Mouse (Mus musculus): ENCODE measurements at regions not wholly inside any gene's neighbourhood (a gene's known extent, or its start where the extent isn't known, plus 50 kb on each side); places are given as distances from the start of the nearest gene placed in this dataset.

DNA sequence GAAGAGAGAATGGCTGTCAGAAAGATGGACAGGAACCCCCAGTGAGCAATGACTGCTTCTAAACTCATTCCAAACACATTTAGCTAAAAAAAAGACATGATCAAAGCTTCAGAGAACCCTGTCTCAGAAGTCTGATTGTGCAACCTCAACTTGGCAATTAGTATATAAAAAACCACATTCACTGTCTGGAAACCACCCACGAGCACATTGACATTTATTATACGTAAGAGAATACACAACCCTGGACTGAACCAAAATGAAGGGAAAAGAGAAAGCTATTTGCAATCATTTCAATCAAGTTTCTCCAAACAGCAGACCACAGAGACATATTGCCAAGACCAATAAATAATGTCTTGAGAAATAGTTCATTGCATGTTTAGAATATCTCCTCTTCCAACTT, 820.7 kb upstream of the Adgrl2 start:
- no peak for DNase-seq (ENCODE audit: low spot score in 2 of 2)

DNA sequence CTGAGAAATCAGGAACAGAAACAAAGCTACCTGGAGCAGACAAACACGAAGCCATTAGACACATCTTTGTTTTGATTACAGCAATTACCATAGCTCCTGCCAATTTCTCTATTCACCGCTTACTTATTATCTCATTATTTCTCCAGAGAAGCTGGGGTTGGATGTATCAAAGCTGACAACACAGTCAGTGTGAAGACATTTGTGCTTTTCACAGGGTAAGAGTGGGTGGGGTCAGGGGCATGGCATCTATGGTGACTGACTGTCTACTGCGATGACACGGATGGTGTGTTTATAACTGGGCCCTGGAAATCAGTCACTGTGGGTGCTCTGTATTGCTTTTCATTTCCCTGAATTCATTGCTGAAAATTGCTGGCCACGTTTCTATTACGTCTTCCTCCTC, 815.0 kb upstream of the Adgrl2 start:
- no peak for DNase-seq (ENCODE audit: low spot score in 2 of 2)

DNA sequence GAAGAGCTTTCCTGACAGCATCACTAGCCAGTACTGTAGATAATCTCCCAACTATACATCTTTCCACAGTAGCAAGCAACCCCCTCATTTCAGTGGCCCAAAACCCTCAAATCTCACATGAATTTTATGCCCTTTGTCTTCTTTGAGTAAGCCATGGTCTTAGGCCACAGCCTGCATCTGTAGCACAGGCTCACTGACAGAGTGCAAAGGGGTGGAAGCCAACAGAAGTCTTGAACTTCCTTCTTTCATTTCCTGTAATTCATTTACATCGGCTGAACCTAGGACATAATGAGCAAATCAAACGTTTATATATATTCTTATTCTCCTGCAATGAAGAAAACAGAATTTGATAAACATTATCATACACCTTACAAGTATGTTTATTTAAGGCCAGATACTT, 805.8 kb upstream of the Adgrl2 start:
- DNase-seq (ENCODE audit: low spot score in 2 of 2), result no peak

DNA sequence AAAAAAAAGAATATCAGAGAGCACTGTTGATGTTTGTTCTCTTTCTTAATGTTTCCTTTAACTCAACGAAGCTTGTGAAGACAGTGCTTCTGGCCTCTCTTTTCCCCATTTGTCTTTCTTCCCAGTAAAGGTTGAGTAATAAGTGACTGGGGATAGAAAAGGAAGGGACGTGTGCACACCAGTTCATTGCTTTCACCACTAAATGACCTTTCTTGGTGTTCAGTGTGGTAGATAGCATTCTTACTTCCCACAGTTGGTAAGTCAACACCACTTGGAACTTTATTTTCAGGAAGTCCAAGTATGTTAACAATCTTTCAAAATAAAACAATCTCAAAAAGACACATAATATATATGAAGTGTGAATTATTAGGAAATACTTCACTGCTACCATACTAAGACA, 801.2 kb upstream of the Adgrl2 start:
- no peak for DNase-seq (ENCODE audit: low spot score in 2 of 2)

DNA sequence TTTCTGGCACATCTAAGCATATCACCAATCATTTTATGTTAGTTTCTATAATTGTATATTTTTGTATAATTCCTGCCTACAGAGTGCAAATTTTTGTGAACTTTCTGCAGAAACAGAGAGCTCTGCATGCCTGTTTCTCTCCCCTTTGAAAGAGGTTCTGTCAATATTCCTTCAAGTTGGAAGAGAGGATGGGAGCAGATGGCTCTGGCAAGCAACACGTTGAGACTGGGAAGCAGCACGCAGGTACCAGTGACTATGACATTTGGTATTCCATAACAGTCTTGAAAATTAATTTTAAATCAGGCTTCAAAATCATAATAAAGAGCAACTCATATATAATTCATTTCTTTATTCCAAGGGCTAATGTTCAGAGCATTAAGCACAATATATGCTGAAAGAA, 795.7 kb upstream of the Adgrl2 start:
- DNase-seq (ENCODE audit: low spot score in 2 of 2), result no peak

DNA sequence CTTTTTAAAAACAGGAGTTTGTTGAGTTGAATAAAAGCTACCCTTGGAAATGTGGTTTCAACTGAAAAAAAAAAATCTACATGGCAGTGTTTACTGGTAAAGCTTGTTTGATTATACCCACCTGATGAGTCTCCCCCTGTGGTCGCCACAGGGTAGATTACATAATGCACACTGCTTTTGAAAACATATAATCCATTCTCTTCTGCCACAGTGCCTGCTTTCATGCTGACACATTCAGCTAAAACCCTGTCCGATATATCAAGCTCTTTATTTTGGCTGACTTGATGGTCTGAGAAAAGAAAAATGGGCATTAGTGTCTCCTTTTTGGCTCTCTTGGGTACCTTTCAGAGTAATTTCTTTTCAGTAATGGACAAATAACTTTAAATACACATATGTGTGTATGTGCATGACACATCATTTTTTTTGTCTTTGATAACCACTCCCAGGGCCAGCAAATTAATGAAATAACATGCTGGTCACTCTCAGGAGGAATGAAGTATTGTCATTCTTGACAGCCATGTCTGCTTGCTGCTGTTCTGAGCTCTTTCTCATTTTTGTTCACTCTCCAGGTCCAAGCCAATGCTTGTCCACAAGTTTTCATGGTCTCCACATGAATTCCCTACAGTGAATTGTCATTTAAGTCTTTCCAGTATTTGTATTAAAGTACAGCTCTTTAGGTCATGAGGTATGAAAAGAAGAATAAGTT, 793.7 kb upstream of the Adgrl2 start:
- DNase-seq (ENCODE audit: low spot score in 2 of 2), result no peak

DNA sequence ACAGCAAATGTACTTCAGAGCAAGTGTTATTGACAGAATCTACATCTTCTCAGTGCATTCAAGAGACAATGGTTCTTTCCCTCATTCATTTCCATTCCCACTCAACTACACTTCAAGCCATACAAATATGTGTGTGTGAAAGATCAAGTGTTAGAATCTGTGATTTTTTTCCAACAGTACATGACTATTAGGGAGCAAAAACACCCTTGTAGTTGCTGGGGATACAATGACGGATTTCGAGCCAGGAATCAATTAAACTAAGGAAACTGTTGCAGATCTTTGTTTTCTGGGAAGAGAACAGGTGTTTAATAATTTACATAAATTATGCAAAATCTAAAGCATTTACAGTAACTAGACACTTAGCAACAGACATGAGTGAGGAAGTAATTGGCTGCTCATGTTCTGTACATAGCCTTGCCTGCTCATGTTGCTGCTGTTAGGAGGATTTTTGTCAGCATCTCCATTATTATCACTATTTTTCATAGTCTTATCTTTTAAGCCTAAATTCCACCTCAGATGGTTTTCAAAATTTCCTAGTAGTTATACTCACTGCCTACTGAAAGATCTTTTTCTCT, 777.6 kb upstream of the Adgrl2 start:
- no peak for DNase-seq (ENCODE audit: low spot score in 2 of 2)

DNA sequence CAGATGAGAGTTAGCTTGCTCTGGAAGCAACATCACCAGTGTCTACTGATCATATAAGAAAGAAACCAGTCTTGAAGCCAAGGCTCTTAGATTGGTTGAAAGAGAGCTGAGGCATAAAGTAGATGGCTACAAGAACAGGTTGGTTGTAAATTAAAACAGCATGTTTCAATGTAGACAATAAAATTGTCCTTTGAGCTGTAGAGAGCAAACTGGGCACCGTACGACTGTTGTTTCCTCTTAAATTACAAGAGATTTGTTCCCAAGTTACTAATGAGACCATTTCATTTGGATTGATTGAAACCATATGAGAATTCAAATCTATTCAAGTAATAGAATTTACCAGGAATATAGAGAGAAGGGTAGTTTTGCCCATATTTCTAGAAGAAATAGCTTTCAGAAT, 770.9 kb upstream of the Adgrl2 start:
- no peak for DNase-seq (ENCODE audit: low spot score in 2 of 2)

DNA sequence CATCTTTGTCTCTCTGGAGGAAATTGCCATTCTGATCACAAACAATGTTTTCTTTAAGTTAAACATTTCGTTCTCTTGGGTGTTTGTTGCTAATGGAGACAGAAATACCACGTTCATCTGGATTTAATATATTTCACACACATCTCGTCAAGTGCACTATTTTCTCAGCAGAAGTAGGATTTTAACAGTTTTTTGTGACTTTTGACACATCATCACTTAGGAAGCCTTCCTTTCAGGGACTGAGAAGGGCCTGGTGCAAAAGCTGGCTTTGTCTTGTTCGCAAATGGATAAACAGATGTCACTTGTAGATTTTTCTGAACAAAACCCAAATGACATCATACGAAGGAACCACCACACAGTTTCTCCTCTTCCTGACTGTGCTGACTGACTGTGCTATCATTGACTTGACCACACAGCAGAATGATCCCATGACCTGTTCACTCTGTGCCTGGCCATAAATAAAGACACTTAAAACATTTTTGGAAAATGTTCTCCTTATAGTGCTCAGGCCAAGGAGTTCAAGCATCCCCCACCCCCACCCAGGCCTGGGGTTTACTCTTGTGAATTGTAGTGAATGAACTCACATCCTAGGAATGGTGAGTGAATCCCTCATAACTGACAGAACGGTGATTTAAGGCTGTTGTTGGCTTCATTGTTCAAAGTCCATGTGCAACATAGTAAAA, 767.7 kb upstream of the Adgrl2 start:
- no peak for DNase-seq (ENCODE audit: low spot score in 2 of 2)

DNA sequence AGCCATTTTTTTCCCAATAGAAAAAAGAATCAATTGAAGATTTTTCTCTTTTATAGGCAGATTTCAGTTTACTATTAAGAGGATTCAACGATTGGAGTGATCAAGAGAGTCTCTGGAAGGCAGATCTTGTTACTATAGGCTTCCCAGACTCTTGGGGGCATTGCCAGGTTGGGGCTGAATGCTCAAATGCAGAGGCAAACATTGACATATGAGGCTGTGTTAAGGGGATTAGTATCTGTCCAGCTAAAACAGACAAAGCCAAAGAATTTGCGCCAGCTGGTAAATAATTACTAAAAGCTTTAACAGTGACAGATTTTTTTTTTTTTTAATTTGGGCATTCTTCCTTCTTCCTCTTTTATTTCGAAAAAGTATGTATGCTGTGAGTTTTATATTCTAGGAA, 745.7 kb upstream of the Adgrl2 start:
- no peak for DNase-seq (ENCODE audit: low spot score in 2 of 2)

DNA sequence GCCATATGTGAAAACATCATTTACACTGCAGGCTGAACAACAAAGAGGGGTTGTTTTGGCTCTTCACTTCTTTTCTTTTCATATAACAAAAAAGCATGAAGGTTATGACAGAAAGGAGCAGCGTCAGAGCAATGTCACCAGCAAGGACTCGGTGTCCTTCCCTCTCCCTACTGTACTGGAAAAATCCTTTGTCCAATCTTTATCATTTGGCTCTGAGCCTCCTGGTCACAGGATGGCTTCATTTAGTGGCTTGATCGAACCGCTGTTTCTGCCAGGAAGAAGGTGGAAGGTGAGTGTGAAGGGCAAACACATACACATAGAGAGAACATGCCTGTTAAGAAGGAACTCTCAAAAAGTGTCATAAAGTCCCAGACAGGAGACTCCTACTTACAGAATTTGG, 735.9 kb upstream of the Adgrl2 start:
- no peak for DNase-seq (ENCODE audit: low spot score in 2 of 2)

DNA sequence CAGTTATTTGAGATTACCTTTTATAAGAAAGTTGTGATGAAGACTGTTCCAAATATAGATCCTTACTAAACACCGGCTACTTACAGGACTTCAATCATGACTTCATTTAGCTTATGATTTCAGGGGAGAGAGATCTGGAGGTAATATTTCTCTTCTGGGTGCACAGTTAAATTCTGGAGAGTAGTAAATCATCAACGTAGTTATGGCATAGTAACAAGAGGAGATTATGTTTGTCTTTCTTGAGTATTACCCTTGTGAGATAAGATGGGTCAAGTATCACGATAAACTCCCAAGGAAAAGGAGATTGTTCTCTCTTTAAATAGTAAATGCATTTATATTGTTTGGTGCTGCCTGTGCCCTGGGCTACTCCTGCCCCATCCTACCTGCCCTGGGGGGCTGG, 734.5 kb upstream of the Adgrl2 start:
- DNase-seq (ENCODE audit: low spot score in 2 of 2), result no peak

DNA sequence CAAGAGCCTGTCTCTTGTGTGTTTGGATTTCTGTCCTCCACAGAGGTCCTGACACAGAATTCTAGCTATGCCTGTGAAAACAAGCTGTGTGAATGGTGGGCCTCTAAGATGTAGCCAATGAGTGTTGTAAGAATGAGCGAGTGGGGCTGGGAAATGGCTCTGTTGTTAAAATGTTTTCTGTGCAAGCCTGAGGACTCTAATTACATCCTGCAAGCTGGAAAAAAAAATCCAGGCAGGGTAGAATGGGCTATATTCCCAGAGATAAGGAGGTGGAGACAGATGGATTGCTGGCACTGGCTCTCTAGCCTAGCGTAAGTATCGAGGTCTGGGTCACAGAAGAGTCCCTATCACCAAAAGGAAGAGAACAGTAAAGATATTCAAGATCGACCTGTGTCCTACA, 731.5 kb upstream of the Adgrl2 start:
- DNase-seq (ENCODE audit: low spot score in 2 of 2), result no peak

DNA sequence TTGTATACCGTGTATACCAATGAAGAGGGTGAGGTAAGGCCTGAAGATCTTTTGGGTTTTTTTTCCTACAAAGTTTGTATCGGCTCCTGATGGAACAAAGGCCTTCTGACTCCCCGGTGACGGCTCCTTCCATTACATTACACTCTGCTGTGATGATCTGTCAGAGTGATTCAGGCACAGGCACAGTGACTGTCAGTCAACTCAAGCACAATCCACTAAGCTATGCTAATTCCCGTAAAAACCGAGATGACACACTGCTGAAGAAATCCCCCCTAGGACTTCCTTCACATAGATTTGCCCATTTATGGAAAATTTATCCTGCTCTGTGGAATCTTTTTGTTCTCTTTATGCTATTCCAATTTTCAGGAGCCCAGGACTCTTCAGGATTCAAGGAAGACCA, 730.0 kb upstream of the Adgrl2 start:
- DNase-seq (ENCODE audit: low spot score in 2 of 2), result no peak

DNA sequence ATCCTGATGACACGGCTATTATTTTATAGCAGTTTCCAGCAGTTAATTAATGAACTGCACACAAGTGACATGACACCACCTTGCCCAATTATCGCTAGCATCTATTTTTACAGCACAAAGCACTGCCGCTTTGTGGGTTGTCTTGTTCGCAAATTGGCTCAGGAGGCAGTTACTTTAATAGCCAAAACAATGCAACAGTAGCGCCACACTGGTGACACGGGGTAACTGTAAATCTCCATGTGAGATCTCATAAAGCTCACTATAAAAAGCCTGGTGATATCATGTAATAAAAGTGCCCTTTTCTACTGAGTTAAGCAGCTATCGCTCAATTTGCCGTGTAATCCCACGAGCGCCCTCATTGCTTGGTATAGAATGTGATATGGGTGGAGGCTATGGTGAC, 715.4 kb upstream of the Adgrl2 start:
- no peak for DNase-seq (ENCODE audit: low spot score in 2 of 2)

DNA sequence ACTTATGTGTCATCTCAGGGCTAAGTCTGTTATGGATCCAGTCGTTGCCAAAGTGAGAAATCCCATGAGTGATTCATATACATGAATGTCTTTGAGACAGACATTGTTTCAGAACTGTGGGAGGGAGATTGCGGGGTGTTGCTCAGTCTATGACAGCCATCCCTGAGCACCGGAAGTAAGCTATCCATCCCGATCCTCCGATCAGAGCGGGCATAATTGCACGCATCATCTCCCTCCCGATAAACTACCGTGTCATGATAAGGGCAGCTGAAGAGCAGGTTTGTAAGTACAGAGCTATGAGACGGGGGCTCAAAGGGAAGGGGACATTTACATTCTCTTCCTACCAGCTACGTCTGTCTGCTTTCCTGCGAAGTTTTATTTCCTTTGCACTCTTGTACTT, 715.0 kb upstream of the Adgrl2 start:
- DNase-seq (ENCODE audit: low spot score in 2 of 2), result no peak

DNA sequence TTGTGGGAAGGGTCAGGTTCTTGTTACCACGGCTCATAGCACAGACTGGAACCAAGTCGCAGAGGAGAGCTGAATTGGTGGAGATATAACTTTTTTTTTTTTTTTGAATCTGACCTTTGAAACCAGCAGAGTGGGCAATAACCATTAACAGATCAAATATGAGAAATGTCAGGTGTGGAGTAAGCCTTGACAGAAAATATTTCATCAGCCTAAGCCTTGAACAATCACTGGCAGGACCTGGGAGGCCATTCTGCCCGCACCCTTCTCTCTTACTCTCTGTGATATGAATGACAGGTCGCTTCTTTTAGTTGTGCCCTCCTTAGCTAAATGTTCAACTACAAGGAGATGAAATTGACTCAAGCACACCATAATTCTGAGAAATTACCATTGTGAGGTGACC, 714.1 kb upstream of the Adgrl2 start:
- no peak for DNase-seq (ENCODE audit: low spot score in 2 of 2)

DNA sequence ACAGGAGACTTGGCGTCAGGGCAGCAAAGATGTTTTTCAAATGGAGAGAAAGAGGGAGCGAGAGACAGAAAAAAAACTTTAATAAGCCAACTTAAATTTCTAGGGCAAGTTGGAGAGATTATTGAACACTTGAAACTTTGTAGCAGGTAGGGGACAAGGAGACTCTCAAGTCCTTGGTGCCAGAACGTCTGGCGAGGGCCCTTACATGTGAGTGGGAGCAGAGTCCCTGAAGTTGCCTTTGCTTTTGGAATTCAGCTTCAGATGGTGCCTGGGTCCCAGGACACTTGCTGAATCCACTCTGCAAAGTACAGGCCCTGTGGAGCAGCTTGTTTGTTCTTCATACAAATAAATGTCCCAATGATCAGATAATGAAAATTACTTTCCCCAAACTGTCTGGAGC, 693.2 kb upstream of the Adgrl2 start:
- DNase-seq (ENCODE audit: low spot score in 2 of 2), result no peak

DNA sequence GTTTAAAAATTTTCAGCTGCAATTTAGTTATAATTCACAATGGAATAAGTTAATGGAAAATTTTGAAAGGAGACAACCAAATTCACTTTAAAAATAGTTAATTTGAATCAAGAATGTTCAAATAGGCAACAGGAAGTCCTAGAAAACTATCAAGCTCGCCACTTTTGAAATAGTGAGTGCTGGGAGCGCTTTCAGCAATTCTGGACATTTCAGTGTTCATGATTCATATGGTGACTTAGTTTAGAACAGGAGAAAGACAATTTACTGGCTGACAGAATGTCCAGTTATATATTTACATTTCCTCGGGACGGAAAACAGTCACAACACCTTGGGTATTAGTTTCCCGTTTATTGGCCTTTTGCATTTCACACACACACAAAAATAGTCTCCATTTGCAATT, 691.9 kb upstream of the Adgrl2 start:
- no peak for DNase-seq (ENCODE audit: low spot score in 2 of 2)

DNA sequence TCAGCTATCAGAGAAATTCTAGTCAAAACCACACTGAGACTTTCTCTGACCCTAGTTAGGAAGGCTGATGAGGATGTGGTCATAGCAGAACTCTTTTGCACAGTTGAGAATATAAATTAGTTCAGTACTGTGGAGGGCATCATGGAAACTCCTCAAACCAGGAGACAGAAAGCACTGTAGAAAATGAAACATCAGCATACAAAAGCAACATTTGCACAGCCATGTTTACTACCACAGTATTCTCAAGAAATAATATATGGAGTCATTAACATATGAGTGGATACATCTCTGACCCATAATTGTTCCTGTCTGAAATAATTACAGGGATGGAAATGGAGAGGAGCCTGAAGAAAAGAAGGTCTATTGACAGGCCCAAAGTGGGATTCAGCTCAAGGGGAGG, 683.6 kb upstream of the Adgrl2 start:
- no peak for DNase-seq (ENCODE audit: low spot score in 2 of 2)

DNA sequence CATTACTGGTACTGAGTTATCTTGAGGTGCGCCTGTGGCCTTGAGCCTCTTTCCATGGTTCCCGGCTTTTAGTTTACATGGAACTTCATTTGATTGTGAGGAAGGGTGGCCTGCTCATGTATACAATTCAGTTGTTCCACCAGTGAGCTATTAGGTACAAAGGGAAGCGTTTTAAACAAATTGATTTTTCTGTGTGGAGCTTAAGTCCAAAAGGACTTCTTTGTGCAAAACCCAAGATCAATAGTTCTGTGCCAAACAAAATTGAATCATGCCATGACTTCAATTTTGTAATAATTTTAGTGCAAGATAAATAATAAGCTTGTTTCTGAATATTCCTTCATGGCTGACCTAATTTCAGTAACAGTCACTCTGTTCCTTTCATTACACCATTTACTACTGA, 674.3 kb upstream of the Adgrl2 start:
- DNase-seq (ENCODE audit: low spot score in 2 of 2), result no peak

DNA sequence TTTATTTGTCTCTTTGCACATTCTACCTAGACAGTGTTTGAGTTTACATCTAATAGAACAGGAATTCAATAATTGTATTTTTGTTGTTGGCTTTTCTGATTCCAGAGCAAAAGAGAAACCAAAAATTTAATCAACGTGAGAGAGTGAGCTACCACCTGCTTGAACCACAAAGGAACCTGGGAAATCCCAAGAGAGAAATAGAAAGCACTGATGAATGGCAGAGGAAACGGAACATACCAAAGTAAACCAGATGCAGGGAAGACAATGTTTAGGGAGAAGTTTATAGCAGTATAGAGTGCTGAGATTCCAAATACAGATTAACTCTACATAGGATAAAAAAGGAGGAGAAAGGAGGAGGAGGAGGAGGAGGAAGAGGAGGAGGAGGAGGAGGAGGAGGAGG, 648.0 kb upstream of the Adgrl2 start:
- DNase-seq (ENCODE audit: low spot score in 2 of 2), result no peak

DNA sequence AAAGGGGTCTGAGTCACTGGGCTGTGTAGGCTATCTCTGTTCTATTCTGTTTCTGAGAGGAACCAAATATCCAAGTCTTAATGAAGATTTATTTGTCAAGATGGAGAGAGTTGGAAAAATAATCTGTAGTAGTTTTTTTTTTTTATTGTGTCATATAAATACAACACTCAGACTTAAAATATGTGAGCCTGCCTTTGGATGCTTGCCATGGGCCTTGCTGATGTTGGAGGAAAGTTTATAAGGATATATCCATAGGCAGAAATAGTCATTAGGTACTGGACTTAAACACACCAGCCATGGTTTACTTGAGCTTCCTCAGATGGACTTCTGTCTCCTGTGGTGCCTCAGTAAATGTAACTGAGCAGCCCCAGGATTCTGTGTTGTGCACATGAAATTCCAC, 635.8 kb upstream of the Adgrl2 start:
- DNase-seq (ENCODE audit: low spot score in 2 of 2), result no peak

DNA sequence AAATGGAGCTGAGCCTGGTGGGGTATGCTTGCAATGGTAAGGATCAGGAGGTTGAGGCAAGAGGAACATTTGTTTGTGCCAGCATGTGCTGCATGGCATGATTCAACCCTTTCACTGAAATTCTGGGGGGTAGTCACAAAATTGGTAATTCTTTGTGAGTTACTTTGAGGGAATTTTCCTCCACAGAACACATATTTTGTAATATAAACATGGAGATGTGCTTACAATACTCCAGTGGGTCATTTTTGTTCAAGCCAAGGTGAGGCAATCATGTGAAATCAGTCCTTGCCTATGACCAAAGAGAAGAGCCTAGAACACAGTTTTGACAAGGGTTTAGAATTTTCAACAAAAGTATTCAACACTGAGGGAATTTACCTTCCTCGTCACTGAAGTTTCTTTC, 635.1 kb upstream of the Adgrl2 start:
- no peak for DNase-seq (ENCODE audit: low spot score in 2 of 2)
